Mouse (Mus musculus): ENCODE data around the gene Alox12.

The Alox12 gene

GRCm38 (mm10) chr11:70193354-70194285, 61.5 kb downstream of the Alox12 start:
- in situ Hi-C loops (cut with MboI) = no loop called here

DNA sequence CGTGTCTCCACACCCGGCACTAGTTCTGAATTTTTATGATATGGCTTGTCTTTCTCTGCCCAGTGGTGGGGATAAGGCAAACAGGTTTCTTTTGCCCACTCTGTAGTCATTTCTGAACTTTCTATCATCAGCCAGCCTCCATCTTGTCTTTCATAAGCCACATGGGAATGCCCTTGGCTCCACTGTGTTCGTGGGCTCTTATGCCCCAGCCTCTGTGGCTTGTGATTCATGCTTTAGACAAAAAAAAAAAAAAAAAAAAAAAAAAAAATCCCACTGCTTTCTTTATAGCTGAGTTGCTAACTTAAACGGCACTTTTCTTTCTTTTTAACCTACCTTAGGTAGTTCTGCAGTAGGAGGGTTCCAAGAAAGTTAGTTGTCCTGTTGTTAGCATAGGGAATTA, 63.0 kb downstream of the Alox12 start:
- in situ Hi-C loops (cut with MboI) = no loop called here
